ENCODE assay signal across 19 mouse cellular contexts in genomic region chr5:130314926-130315325, GRCm38 (mm10). TPM values are rescaled to one million over a fixed set of nuclear protein-coding genes. Genes with fewer than 3 reads are reported as not detected.
DNase-seq lines count a peak whose midpoint lies in the region; ATAC-seq and TF ChIP-seq lines count a peak whose summit lies in the region.
"Had no signal": no experiment of that assay in that cellular context is flagged by ENCODE, and none has a peak within 500 bp of the region (broad histone marks: within the 10 kb centered on the region; RNA-seq: fewer than 3 reads in every experiment).

No protein-coding gene starts in this region.

- H3K4me2 ChIP-seq in lung, postnatal 0 days (replicated peaks; ENCODE audit: low read depth, low read length): no peak overlapping the region
- H3K4me2 ChIP-seq: hindbrain, embryonic 12.5 days; liver, embryonic 11.5 days; midbrain, embryonic 13.5 days had no signal

- DNase-seq in gastrocnemius, adult 2 months: no peak
- DNase-seq in gastrocnemius, postnatal 36 days: no peak
- DNase-seq in lung, postnatal 0 days (ENCODE audit: low spot score): no peak
- DNase-seq in lung, adult 18-20 months: no peak
- peak; percentile 39 for DNase-seq in ZHBTc4 (ENCODE audit: low read depth, low spot score)
- DNase-seq in right cerebral cortex, postnatal 4 days: no peak
- no peak for DNase-seq in Muller cell, postnatal 12 days (ENCODE audit: inconsistent ontology term)
- no peak for DNase-seq in heart, adult 9 months (ENCODE audit: low spot score in 2 of 2)
- DNase-seq: cerebellum, adult 8-10 months; gastrocnemius, postnatal 10 days; kidney, adult 8-10 months; lung, postnatal 4 days; right cerebral cortex, postnatal 25 days; thymus, postnatal 25 days had no signal

- 95% methylated on average over 3 of the region's 3 CpGs for WGBS in lung, postnatal 0 days

- no peak for TF ChIP-seq EP300 in lung, postnatal 0 days (IDR thresholded peaks at IDR 0.05)

- H3K4me3 ChIP-seq in gastrocnemius, adult 2 months: no peak overlapping the region
- no peak overlapping the region for H3K4me3 ChIP-seq in lung, postnatal 0 days (ENCODE audit: low read depth, low read length)
- H3K4me3 ChIP-seq: hindbrain, embryonic 12.5 days; midbrain, embryonic 13.5 days had no signal

- ATAC-seq in lung, postnatal 0 days: no peak
- ATAC-seq: forebrain, embryonic 16.5 days; midbrain, embryonic 13.5 days had no signal

- no peaks in the 10 kb centered on the region for H3K4me1 ChIP-seq in lung, postnatal 0 days (ENCODE audit: insufficient read depth, low read depth, low read length)
- H3K4me1 ChIP-seq: hindbrain, embryonic 12.5 days; midbrain, embryonic 13.5 days had no signal

- H3K9ac ChIP-seq in lung, postnatal 0 days (replicated peaks; ENCODE audit: low read depth): no peak overlapping the region
- H3K9ac ChIP-seq: hindbrain, embryonic 12.5 days; midbrain, embryonic 13.5 days had no signal

- no peaks in the 10 kb centered on the region for H3K27me3 ChIP-seq in lung, postnatal 0 days (replicated peaks; ENCODE audit: insufficient read depth, low read length)
- H3K27me3 ChIP-seq: hindbrain, embryonic 12.5 days; midbrain, embryonic 13.5 days had no signal

- TF ChIP-seq CTCF in gastrocnemius, adult 2 months (IDR thresholded peaks at IDR 0.05): peak; percentile 35; the same call in 1 of the 2 replicates
- TF ChIP-seq CTCF in lung, postnatal 0 days (IDR thresholded peaks at IDR 0.05): 0 out of 2 replicates have a peak, but pooled peaks have one; percentile 16

- H3K9me3 ChIP-seq in lung, postnatal 0 days (ENCODE audit: low read length): no peaks in the 10 kb centered on the region
- H3K9me3 ChIP-seq: hindbrain, embryonic 12.5 days; midbrain, embryonic 13.5 days had no signal

- intact Hi-C loops in gastrocnemius, adult 2 months (cut with DNase I): no loop called here
- intact Hi-C loops in gastrocnemius, postnatal 36 days (cut with DNase I): no loop called here

- H3K36me3 ChIP-seq in lung, postnatal 0 days (ENCODE audit: insufficient read depth, low read length): 0 out of 2 replicates have a peak, but pooled peaks cover 9% of the 10 kb centered on the region

- H3K27ac ChIP-seq in gastrocnemius, adult 2 months: no peak overlapping the region
- no peak overlapping the region for H3K27ac ChIP-seq in lung, postnatal 0 days (ENCODE audit: low read length)
- H3K27ac ChIP-seq: hindbrain, embryonic 12.5 days; midbrain, embryonic 13.5 days had no signal

RNA-seq across cellular contexts. Expression of gene Caln1, which starts 54.3 kb away (rescaled TPM):
- total RNA-seq in gastrocnemius, adult 2 months (2021): under 1 TPM in 1 of 2 experiments, not detected in 1; 0.05 TPM
- total RNA-seq in gastrocnemius, postnatal 36 days (2021): not detected
- not detected in 2 replicates for polyA plus RNA-seq in lung, postnatal 0 days (2015; fragmentation: Nextera tagmentation; extraction: Ambion mirVana)
- polyA plus RNA-seq: liver, embryonic 11.5 days; stomach, embryonic 14.5 days had no signal

RNA-seq across cellular contexts. Expression of gene Tyw1, which starts 59.5 kb away (rescaled TPM):
- total RNA-seq in gastrocnemius, adult 2 months (2021): 1 to 10 TPM; 9.5 TPM
- total RNA-seq in gastrocnemius, postnatal 36 days (2021): 10 to 100 TPM in 1 of 2 experiments, 1 to 10 TPM in 1; 9.6 to 10.3 TPM
- 16.1 and 16.5 TPM in 2 replicates for polyA plus RNA-seq in lung, postnatal 0 days (2015; fragmentation: Nextera tagmentation; extraction: Ambion mirVana)

RNA-seq across cellular contexts. Expression of gene Sbds, which starts 59.6 kb away (rescaled TPM):
- 10 to 100 TPM; 27.5 to 34.5 TPM for total RNA-seq in gastrocnemius, adult 2 months (2021)
- 10 to 100 TPM; 24.1 to 24.6 TPM for total RNA-seq in gastrocnemius, postnatal 36 days (2021)
- 94.8 and 97.5 TPM in 2 replicates for polyA plus RNA-seq in lung, postnatal 0 days (2015; fragmentation: Nextera tagmentation; extraction: Ambion mirVana)
